Mouse (Mus musculus) cerebellum, adult 11 months (tissue): ENCODE results near the gene Sufu.

Experiments
- DNase-seq: peaks from one replicate; pipeline ENCODE4 v3.0.0; 2022

Gene Sufu

GRCm38 (mm10) chr19:46533525-46533924 is 136.8 kb downstream of the Sufu start:
- no peak for DNase-seq

GRCm38 (mm10) chr19:46534542-46535098 is 137.9 kb downstream of the Sufu start:
- no peak for DNase-seq

GRCm38 (mm10) chr19:46537357-46537756 is 140.7 kb downstream of the Sufu start:
- DNase-seq, result no peak

GRCm38 (mm10) chr19:46538213-46538612 is 141.5 kb downstream of the Sufu start:
- DNase-seq, result no peak
